Mouse (Mus musculus) limb, embryonic 14.5 days (tissue): ENCODE measurements at regions not wholly inside any gene's neighbourhood (a gene's known extent, or its start where the extent isn't known, plus 50 kb on each side); places are given as distances from the start of the nearest gene placed in this dataset.

Experiments used
- ATAC-seq: fragments of 200-750 bp; cut with Nextera tagmentation; 2 replicates; pipeline ENCODE4 v1.8.0; 2017; ENCODE audit warnings: low read depth, moderate number of reproducible peaks, moderate TSS enrichment; ENCODE audit not compliant: low FRiP score
- DNase-seq: peaks from one replicate; pipeline ENCODE4 v3.0.0-alpha.2; 2015; ENCODE audit warnings: low spot score
- H3K27ac ChIP-seq: fragments of 300-500 bp; sonication (generic); replicated peaks from 2 replicates; pipeline ENCODE4 v1.5.1; 2014; ENCODE audit warnings: low read depth, mild to moderate bottlenecking, low read length, moderate library complexity, mixed read lengths
- H3K27me3 ChIP-seq: fragments of 300-500 bp; sonication (generic); 2 replicates; pipeline ENCODE4 v1.6.1; 2014; ENCODE audit warnings: low read length, mixed read lengths; ENCODE audit not compliant: control insufficient read depth, insufficient read depth
- H3K36me3 ChIP-seq: fragments of 300-500 bp; sonication (generic); 2 replicates; pipeline ENCODE4 v1.6.1; 2014; ENCODE audit warnings: mild to moderate bottlenecking, low read length, moderate library complexity, mixed read lengths; ENCODE audit not compliant: control insufficient read depth, insufficient read depth
- H3K4me1 ChIP-seq: fragments of 300-500 bp; sonication (generic); 2 replicates; pipeline ENCODE4 v1.6.1; 2014; ENCODE audit warnings: antibody characterized with exemption, low read length, mixed read lengths; ENCODE audit not compliant: control insufficient read depth, insufficient read depth
- H3K4me2 ChIP-seq: fragments of 300-500 bp; sonication (generic); replicated peaks from 2 replicates; pipeline ENCODE4 v1.6.1; 2014; ENCODE audit warnings: low read depth, mild to moderate bottlenecking, low read length, moderate library complexity; ENCODE audit not compliant: severe bottlenecking
- H3K4me3 ChIP-seq: fragments of 300-500 bp; sonication (generic); replicated peaks from 2 replicates; pipeline ENCODE4 v1.5.1; 2014; ENCODE audit warnings: low read length
- H3K9ac ChIP-seq: fragments of 300-500 bp; sonication (generic); 2 replicates; pipeline ENCODE4 v1.6.1; 2014; ENCODE audit warnings: mild to moderate bottlenecking, low read depth, low read length, moderate library complexity; ENCODE audit not compliant: severe bottlenecking
- H3K9me3 ChIP-seq: fragments of 300-500 bp; sonication (generic); 2 replicates; pipeline ENCODE4 v1.6.1; 2016; ENCODE audit warnings: low read length; ENCODE audit not compliant: control insufficient read depth
- POLR2A ChIP-seq: fragments of 200-500 bp; IDR thresholded peaks from 2 replicates; pipeline ENCODE4 v1.8.0; 2012; ENCODE audit warnings: inconsistent platforms, mild to moderate bottlenecking, moderate library complexity, borderline replicate concordance; ENCODE audit not compliant: insufficient read depth, insufficient read length; ENCODE audit errors: extremely low read depth
- WGBS: fragments of 180-500 bp; shearing (Covaris S2); extraction: QIAGEN DNeasy Blood & Tissue Kit; methylation state at CpG from one replicate; pipeline ENCODE4 v1.1.7; 2014; 5-methylcytosine and 5-hydroxymethylcytosine counted together

DNA sequence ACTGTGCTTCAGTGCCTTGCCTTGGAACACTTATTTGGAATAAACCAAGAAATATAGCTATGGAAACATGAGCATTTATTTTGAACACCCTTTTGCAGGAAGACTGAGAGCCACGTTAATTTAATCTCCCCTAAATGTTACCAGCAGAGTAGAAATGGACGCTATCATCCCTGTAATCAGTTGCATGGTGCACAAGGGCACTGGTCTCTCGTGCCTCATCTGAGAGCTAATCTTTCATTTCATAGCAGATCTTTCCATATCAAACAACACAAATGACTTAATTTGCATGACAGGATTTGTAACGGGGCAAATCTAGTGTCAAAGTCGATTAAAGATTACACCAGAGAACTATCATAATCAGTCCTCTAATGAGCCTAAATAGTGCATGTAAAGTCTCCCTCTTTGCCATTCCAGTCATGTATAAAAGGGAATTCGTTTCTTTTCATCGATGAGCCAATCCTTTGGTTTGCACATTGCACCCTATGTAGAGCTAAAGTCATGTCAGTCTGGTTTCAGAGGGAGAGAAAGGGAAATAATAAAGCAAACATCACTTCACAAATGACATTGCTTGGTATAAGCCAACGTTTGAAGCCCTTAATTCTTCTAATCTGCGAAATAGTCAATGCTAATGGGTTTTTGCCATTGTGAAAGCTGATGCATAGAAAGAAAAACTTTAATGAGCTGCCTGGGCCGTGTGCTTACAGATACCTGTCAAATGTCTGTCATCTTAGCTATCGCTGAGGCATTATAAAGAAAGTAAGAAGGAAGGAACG, 198.7 kb upstream of the Sp8 start:
- TF ChIP-seq POLR2A = no peak
- DNase-seq (no peak), ATAC-seq (no peak)
- H3K36me3 ChIP-seq = no peaks in the 10 kb centered on the region
- H3K9me3 ChIP-seq = no peaks in the 10 kb centered on the region
- no peak overlapping the region for H3K4me3 ChIP-seq
- no peak overlapping the region for H3K27ac ChIP-seq
- no peak overlapping the region for H3K4me2 ChIP-seq
- no peak overlapping the region for H3K9ac ChIP-seq
- WGBS = 84% methylated on average over 12 of the region's 12 CpGs
- H3K27me3 ChIP-seq = no peaks in the 10 kb centered on the region
- H3K4me1 ChIP-seq = peaks cover 3% of the 10 kb centered on the region; the same call in 1 of the 2 replicates

DNA sequence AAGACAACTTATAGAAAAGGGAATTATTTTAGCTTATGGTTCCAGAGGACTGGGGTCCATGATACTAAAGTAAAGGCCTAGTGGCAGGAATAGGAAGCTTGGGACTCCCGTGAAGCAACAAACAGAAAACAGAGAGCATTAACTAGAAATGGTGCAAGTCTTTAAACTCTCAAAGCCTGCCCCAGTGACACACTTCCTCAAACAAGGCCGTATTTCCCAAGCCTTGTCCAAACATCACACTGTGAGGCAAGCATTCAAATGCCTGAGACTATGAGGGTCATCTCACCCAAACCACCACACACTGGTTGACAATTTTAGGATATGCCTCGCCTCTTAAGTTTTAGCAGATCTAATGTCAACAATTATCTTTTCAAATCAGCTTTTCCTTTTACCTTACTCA, 205.2 kb upstream of the Sp8 start:
- H3K36me3 ChIP-seq = no peaks in the 10 kb centered on the region
- DNase-seq (no peak), ATAC-seq (no peak)
- no peaks in the 10 kb centered on the region for H3K4me1 ChIP-seq
- H3K27me3 ChIP-seq = no peaks in the 10 kb centered on the region
- no peak overlapping the region for H3K9ac ChIP-seq
- H3K4me2 ChIP-seq = no peak overlapping the region
- no peaks in the 10 kb centered on the region for H3K9me3 ChIP-seq
- 81% methylated on average over 3 of the region's 3 CpGs for WGBS
- H3K4me3 ChIP-seq = no peak overlapping the region
- TF ChIP-seq POLR2A = no peak
- H3K27ac ChIP-seq = no peak overlapping the region

DNA sequence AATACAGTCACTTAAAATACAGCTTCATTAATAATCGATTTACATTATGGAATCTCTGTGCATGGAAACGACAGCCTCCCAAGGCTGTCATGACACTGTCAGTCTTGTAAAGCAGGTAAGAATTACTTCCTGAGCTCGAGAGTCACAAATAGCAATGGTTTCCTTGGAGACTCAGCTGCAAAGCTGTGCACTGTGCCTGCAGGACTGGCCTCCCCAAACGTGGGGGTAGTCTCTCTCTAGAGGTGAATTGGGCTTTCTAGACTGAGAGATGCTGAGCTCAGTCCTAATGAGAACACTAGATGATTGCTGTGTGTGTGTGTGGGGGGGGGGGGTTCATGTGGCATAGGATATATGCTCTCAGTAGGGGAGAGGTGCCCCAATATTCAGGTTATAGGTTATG, 208.9 kb upstream of the Sp8 start:
- no peak overlapping the region for H3K27ac ChIP-seq
- no peak for TF ChIP-seq POLR2A
- WGBS = 43% methylated on average over 4 of the region's 4 CpGs
- no peaks in the 10 kb centered on the region for H3K27me3 ChIP-seq
- no peak overlapping the region for H3K4me3 ChIP-seq
- H3K36me3 ChIP-seq = no peaks in the 10 kb centered on the region
- no peaks in the 10 kb centered on the region for H3K4me1 ChIP-seq
- no peak for DNase-seq
- no peaks in the 10 kb centered on the region for H3K9me3 ChIP-seq
- no peak overlapping the region for H3K4me2 ChIP-seq
- no peak overlapping the region for H3K9ac ChIP-seq
- ATAC-seq = no peak

DNA sequence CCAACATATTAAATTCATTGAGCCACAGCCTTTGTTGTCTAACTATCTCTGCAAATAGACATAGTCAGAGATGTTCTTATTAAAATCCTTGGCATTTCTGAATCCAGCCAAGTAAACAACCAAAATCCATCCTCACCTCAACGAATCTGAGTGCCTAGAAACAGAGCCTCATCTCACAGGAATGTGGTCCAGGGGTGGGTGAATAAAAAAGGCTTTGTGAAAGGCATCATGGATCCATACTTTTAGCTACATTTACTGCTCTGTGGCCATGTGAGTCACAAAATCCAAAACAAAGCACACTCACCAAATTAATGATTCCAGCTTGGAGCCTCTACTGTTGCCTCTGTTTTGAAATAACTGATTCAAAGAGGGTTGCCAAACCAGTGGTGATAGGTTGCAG, 210.7 kb upstream of the Sp8 start:
- Histone ChIP-seq H3K36me3 (no peaks in the 10 kb centered on the region), H3K9me3 (no peaks in the 10 kb centered on the region), H3K4me3 (no peak overlapping the region), H3K27me3 (no peaks in the 10 kb centered on the region), H3K4me2 (no peak overlapping the region), H3K9ac (no peak overlapping the region), H3K27ac (no peak overlapping the region), H3K4me1 (no peaks in the 10 kb centered on the region)
- ATAC-seq (no peak), DNase-seq (no peak)
- TF ChIP-seq POLR2A = no peak
- WGBS = 71% methylated on average over 1 of the region's 1 CpGs

DNA sequence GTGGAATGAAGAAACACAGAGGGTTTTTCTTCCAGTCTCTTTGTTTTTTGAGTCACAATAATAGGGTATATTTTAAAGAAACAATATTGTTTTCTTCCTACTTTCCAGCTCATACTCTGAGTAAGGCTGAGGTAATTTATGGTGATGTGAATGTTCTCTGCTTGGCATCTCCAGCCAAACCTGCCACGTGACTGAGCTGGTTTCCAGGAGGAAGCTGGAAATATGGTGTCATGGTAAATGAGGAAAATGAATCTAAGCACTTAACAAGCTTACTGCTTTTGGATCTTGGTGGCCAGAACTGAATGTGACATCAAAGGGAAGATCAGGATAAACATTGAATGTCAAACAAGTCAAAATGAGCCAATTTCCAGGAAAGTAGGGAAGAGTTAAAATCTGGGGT, 215.8 kb upstream of the Sp8 start:
- Histone ChIP-seq H3K36me3 (no peaks in the 10 kb centered on the region), H3K9ac (no peak overlapping the region), H3K27me3 (no peaks in the 10 kb centered on the region), H3K27ac (no peak overlapping the region), H3K4me1 (no peaks in the 10 kb centered on the region), H3K4me3 (no peak overlapping the region), H3K9me3 (no peaks in the 10 kb centered on the region), H3K4me2 (no peak overlapping the region)
- 41% methylated on average over 1 of the region's 1 CpGs for WGBS
- ATAC-seq (no peak), DNase-seq (no peak)
- TF ChIP-seq POLR2A = no peak
